Mouse (Mus musculus) olfactory bulb, adult 2 months (tissue): ENCODE data around the gene Golga7b.

Experiments used
- CTCF ChIP-seq: fragments of 200-500 bp; IDR thresholded peaks from 2 replicates; pipeline ENCODE4 v1.5.1; 2012; ENCODE audit warnings: low read depth, mild to moderate bottlenecking, low read length, moderate library complexity; ENCODE audit not compliant: insufficient read depth
- POLR2A ChIP-seq: fragments of 200-500 bp; IDR thresholded peaks from 2 replicates; pipeline ENCODE4 v1.6.1; 2012; ENCODE audit warnings: mild to moderate bottlenecking, low read depth, low read length, moderate library complexity; ENCODE audit not compliant: insufficient read depth

- TF ChIP-seq CTCF (no peak), POLR2A (no peak)
Observed at GRCm38 (mm10) chr19:42202467-42202866, 44.9 kb upstream of the Golga7b start.
